Mouse (Mus musculus) stomach, postnatal 0 days (tissue): ENCODE data around the gene Sidt2. TPM values are rescaled to one million over a fixed set of nuclear protein-coding genes. Genes with fewer than 3 reads are reported as not detected.

ENCODE experiments used
- ATAC-seq: fragments of 200-750 bp; cut with Nextera tagmentation; 2 replicates; pipeline ENCODE4 v1.8.0; 2017; ENCODE audit not compliant: low FRiP score, low TSS enrichment
- DNase-seq: peaks from one replicate; pipeline ENCODE4 v3.0.0-alpha.2; 2016; ENCODE audit warnings: low spot score
- H3K27ac ChIP-seq: fragments of 300-500 bp; sonication (generic); replicated peaks from 2 replicates; pipeline ENCODE4 v1.5.1; 2014; ENCODE audit warnings: mild to moderate bottlenecking, control low read depth
- H3K27me3 ChIP-seq: fragments of 300-500 bp; sonication (generic); 2 replicates; pipeline ENCODE4 v1.6.1; 2014; ENCODE audit warnings: low read length; ENCODE audit not compliant: control insufficient read depth, insufficient read depth
- H3K36me3 ChIP-seq: fragments of 300-500 bp; sonication (generic); 2 replicates; pipeline ENCODE4 v1.6.1; 2014; ENCODE audit warnings: low read length, mixed read lengths; ENCODE audit not compliant: control insufficient read depth, insufficient read depth
- H3K4me1 ChIP-seq: fragments of 300-500 bp; sonication (generic); replicated peaks from 2 replicates; pipeline ENCODE4 v1.6.1; 2014; ENCODE audit warnings: antibody characterized with exemption; ENCODE audit not compliant: control insufficient read depth, insufficient read depth
- H3K4me2 ChIP-seq: fragments of 300-500 bp; sonication (generic); replicated peaks from 2 replicates; pipeline ENCODE4 v1.6.1; 2014; ENCODE audit warnings: low read depth, mild to moderate bottlenecking, control low read depth, moderate library complexity
- H3K4me3 ChIP-seq: fragments of 300-500 bp; sonication (generic); 2 replicates; pipeline ENCODE4 v1.5.1; 2014; ENCODE audit warnings: low read depth, low read length, control low read depth
- H3K9ac ChIP-seq: fragments of 300-500 bp; sonication (generic); 2 replicates; pipeline ENCODE4 v1.6.1; 2014; ENCODE audit warnings: mild to moderate bottlenecking, low read length, control low read depth, mixed read lengths
- H3K9me3 ChIP-seq: fragments of 300-500 bp; sonication (generic); 2 replicates; pipeline ENCODE4 v1.6.1; 2016; ENCODE audit warnings: low read length; ENCODE audit not compliant: control insufficient read depth
- CTCF ChIP-seq: IDR thresholded peaks from 2 replicates; pipeline ENCODE4 v1.5.1; 2016; ENCODE audit warnings: antibody characterized with exemption, low read depth, mild to moderate bottlenecking, moderate library complexity
- EP300 ChIP-seq: optimal IDR thresholded peaks from 2 replicates; pipeline ENCODE3; 2016; ENCODE audit warnings: antibody characterized with exemption
- WGBS: fragments of 180-500 bp; shearing (Covaris S2); extraction: QIAGEN DNeasy Blood & Tissue Kit; methylation state at CpG from one replicate; pipeline ENCODE4 v1.1.7; 2014; 5-methylcytosine and 5-hydroxymethylcytosine counted together
- polyA plus RNA-seq: library from polyadenylated mRNA; unstranded; fragments of >200 nt; fragmentation: Nextera tagmentation; extraction: Ambion mirVana; gene quantifications from 2 replicates; pipeline ENCODE4 v1.2.1, GENCODE M21; 2015

The Sidt2 gene
- polyA plus RNA-seq, 1 experiment from 2014 or later: 41.0 TPM

DNA sequence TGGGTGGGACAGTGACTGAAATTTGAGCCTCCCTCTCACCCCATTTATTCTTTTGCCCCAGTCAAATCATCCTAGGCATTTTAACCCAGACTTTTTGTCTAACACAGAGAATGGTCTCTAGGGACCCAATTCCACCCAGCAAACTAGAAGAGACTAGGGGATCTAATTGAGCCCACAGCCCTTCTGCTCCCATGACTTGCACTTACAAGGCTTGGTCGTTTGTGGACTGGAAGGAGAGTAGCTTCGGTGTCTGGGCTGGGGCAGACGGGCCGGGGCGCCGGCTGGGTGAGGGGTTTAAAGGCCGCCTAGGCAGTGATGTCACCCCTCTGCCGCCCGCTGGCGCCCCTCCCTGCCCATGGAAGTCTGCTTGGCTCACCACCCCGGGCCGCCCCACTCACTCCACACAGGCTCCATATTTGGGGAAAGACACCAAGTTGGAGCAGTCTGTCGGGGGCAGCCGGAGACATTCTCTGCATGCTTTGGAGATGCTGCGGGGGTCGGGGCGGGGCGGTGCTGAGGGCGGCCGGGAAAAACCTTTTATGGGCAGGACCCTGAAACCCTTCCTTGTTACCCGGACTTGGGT lies 19.3 kb downstream of the Sidt2 start, which contains the start of gene Tagln:
Gene Tagln, minus strand, starts transcription at position 431 of the 583 bp plus-strand sequence.
- DNase-seq: peak; percentile 61
- peak; percentile 37 for TF ChIP-seq EP300
- TF ChIP-seq CTCF: no peak
- peaks cover 16% of the 10 kb centered on the region for H3K36me3 ChIP-seq
- peak within 1 kb of the TSS; percentile 91 for H3K27ac ChIP-seq
- H3K4me2 ChIP-seq: peak within 1 kb of the TSS; percentile 54
- 5% methylated on average over 21 of the region's 21 CpGs for WGBS
- H3K4me1 ChIP-seq: no peaks in the 10 kb centered on the region
- no peaks in the 10 kb centered on the region for H3K9me3 ChIP-seq
- H3K4me3 ChIP-seq: peak within 1 kb of the TSS; percentile 39
- H3K9ac ChIP-seq: peak within 1 kb of the TSS; percentile 74
- no peaks in the 10 kb centered on the region for H3K27me3 ChIP-seq
- ATAC-seq: peak; percentile 78

DNA sequence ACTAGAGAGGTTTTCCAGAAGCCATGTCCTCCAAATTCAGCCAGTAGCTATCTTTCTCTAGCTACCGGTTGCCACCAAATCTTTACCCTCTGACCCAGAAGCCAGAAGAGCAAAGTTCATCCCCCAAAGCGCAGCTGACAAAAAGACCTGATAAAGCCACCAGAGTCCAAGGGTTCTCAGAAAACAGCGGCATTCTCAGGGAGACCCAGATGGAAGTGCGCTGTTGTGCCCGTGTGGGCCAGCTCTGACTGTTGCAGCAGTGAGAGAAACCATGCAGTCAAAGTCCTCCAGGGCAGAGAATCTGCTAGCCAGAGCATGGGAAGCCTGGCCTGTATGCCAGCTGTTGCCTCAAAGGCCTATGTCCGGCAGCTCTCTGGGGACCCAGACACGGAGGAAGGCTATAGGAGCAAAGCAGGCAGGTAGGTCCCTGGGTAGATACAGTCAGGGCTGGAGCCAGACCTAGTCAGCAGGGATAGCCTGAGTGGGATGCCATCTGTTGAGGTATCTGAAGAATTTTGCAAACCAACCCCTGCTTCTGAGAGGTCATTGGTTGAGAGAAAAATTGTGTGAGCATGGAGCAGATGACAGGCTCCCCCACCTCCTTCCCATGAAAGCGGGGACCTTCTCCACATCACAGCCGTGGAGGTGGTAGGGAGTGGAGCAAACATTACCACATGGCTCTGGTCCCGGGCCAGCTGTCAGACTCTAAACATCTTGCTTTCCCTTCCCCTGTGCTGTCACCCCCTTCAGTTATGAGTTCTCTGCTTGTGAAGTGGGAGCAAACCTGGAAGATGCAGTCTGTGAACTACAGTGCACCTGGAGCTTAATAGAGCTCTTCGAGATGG lies 22.3 kb downstream of the Sidt2 start:
- WGBS: 43% methylated on average over 11 of the region's 11 CpGs
- H3K4me2 ChIP-seq: peak overlapping the region; percentile 54
- TF ChIP-seq EP300: no peak
- TF ChIP-seq CTCF: no peak
- peaks cover 14% of the 10 kb centered on the region for H3K36me3 ChIP-seq
- H3K27ac ChIP-seq: peak overlapping the region; percentile 82
- no peaks in the 10 kb centered on the region for H3K4me1 ChIP-seq
- H3K9me3 ChIP-seq: no peaks in the 10 kb centered on the region
- H3K9ac ChIP-seq: peak overlapping the region; percentile 71
- DNase-seq (no peak), ATAC-seq (no peak)
- no peaks in the 10 kb centered on the region for H3K27me3 ChIP-seq
- peak overlapping the region; percentile 39 for H3K4me3 ChIP-seq

DNA sequence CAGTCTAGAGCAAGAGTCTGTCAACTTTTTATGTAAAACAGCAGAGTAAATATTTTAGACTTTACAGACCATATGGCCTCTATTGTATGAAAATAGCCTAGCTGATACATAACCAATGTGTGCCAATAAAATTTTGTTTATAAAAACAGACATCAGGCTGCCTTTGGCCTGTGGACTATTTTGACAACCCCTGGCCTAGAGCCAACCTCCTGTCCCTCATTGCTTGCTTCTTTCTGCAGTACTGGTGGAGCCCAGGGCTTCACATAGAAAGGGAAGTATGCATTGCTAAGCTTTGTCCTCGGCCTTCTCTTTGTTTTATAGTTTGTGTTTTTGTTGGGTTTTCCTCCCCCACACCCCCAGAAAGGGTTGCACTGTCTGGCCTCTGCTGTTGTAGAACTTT lies 23.1 kb downstream of the Sidt2 start:
- ATAC-seq: no peak
- H3K27me3 ChIP-seq: no peaks in the 10 kb centered on the region
- peak overlapping the region; percentile 71 for H3K9ac ChIP-seq
- no peak for TF ChIP-seq EP300
- TF ChIP-seq CTCF: no peak
- no peak for DNase-seq
- 36% methylated on average over 1 of the region's 1 CpGs for WGBS
- peak overlapping the region; percentile 39 for H3K4me3 ChIP-seq
- no peaks in the 10 kb centered on the region for H3K9me3 ChIP-seq
- H3K36me3 ChIP-seq: peaks cover 19% of the 10 kb centered on the region
- peak overlapping the region; percentile 82 for H3K27ac ChIP-seq
- H3K4me2 ChIP-seq: peak overlapping the region; percentile 54
- H3K4me1 ChIP-seq: no peaks in the 10 kb centered on the region

DNA sequence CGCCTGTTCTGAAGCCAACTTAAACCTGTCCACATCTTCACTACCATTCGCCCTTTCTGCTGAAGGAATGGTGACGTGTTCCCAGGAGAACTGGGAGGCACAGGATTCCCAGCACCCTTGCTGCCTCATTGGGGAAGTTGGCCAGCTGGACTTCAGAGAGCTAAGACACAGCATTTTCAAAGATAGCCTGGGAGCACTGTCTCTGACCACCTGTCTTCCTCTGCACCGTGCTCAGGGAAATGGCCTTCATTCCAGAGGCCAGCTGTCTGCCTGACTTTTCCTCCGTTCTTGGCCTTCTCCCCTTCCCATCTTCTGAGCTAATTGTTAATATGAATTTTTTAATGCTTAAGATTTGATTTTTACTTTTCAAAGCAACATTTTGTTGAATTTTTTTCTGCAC lies 25.8 kb downstream of the Sidt2 start:
- TF ChIP-seq CTCF (no peak), EP300 (no peak)
- WGBS: 76% methylated on average over 5 of the region's 5 CpGs

DNA sequence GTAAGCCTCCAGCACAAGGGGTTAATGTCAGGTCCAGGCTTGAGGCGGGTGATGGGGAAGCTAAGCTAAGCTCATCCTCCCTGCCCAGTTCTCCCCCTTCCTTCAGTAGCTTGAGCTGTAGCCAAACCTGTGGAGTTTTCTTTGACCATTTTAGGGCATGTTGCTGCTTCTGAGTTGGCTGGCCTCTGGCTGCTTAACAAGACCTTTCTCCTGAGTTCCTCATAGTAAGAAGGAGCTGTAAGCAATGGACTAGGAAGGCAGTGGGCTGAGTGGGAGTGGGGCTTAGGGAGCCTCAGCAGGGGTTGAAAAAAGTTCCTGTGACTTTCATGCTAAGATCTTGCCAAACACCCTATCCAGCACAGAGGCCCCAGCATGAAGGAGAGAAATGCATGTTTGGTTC lies 35.2 kb downstream of the Sidt2 start:
- Histone ChIP-seq H3K9me3 (no peaks in the 10 kb centered on the region), H3K4me3 (no peak overlapping the region), H3K27me3 (no peaks in the 10 kb centered on the region), H3K36me3 (peaks cover 17% of the 10 kb centered on the region), H3K9ac (no peak overlapping the region), H3K4me2 (no peak overlapping the region), H3K27ac (peak overlapping the region; percentile 61), H3K4me1 (0 out of 2 replicates have a peak, but pooled peaks cover 2% of the 10 kb centered on the region)
- TF ChIP-seq EP300: peak; percentile 89
- no peak for TF ChIP-seq CTCF
- WGBS: 21% methylated on average over 1 of the region's 1 CpGs
- ATAC-seq (peak; percentile 78; the same call in 1 of the 2 replicates), DNase-seq (no peak)

More for the DNA sequence above, 25.8 kb downstream of the Sidt2 start:
- H3K36me3 ChIP-seq: peaks cover 26% of the 10 kb centered on the region
- ATAC-seq (no peak), DNase-seq (no peak)
- H3K9me3 ChIP-seq: no peaks in the 10 kb centered on the region
- no peak overlapping the region for H3K9ac ChIP-seq
- no peaks in the 10 kb centered on the region for H3K4me1 ChIP-seq
- no peaks in the 10 kb centered on the region for H3K27me3 ChIP-seq
- no peak overlapping the region for H3K4me2 ChIP-seq
- H3K4me3 ChIP-seq: no peak overlapping the region
- H3K27ac ChIP-seq: no peak overlapping the region
